Mouse (Mus musculus): ENCODE data around the gene Specc1l.

GRCm38 (mm10) chr10:75264993-75265555, 53.2 kb downstream of the Specc1l start:
- TF ChIP-seq POLR2A (IDR thresholded peaks at IDR 0.05; ENCODE audit: low read depth, low read length) (no peak), CTCF (conservative IDR thresholded peaks at IDR 0.05; ENCODE audit: insufficient read depth, insufficient read length, low read depth, low read length) (no peak)
